Mouse (Mus musculus): ENCODE measurements around the gene Xpo6. TPM values are rescaled to one million over a fixed set of nuclear protein-coding genes. Genes with fewer than 3 reads are reported as not detected.

The Xpo6 gene
- polyA plus RNA-seq, 1 experiment = 65.0 TPM

DNA sequence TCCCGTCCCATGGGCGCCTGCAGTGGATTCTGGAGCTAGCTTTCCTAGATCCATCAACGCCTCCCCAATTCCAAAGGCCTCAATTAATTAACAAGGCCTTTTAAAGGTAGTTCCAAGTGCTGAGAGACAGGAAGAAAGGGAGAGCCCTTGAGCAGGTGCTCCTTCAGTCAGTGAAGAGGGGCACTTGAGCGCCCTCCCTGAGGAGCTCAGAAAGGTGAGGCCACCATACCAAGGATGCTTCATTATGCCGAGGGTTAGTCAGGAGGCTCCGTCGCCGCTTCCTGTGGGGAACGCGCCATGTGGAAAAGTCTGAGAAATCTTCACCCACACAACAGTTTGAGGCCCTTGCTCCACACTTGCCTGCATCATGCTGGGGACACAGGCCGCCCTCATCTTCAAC lies 99.9 kb downstream of the Xpo6 start:
- TF ChIP-seq MAX (IDR thresholded peaks at IDR 0.05) = no peak
- TF ChIP-seq CTCF (IDR thresholded peaks at IDR 0.05; ENCODE audit: control insufficient read depth, insufficient read depth, insufficient read length) = no peak
- no peak for TF ChIP-seq MYOD1 (IDR thresholded peaks at IDR 0.05; ENCODE audit: control insufficient read depth, insufficient read length, low read depth)
- TF ChIP-seq CEBPB (IDR thresholded peaks at IDR 0.05; ENCODE audit: low read depth) = no peak
- no peak for TF ChIP-seq FOSL1 (IDR thresholded peaks at IDR 0.05; ENCODE audit: insufficient read depth, low read length, poor library complexity, severe bottlenecking)
- no peak for TF ChIP-seq USF1 (IDR thresholded peaks at IDR 0.05; ENCODE audit: low read depth)
- TF ChIP-seq MYOG (IDR thresholded peaks at IDR 0.05; ENCODE audit: control insufficient read depth, extremely low read depth, insufficient read length) = no peak
- H3K79me2 ChIP-seq (ENCODE audit: control insufficient read depth, insufficient read depth) = no peaks in the 10 kb centered on the region
- peaks cover 41% of the 10 kb centered on the region for H3K36me3 ChIP-seq (ENCODE audit: control insufficient read depth, insufficient read depth)
- H3K27me3 ChIP-seq (ENCODE audit: control insufficient read depth, insufficient read depth, insufficient read length) = no peaks in the 10 kb centered on the region
- H3ac ChIP-seq (ENCODE audit: control insufficient read depth, insufficient read length, low read depth) = no peak overlapping the region
- H3K79me3 ChIP-seq (ENCODE audit: low read depth) = no peaks in the 10 kb centered on the region
- no peak overlapping the region for H3K4me3 ChIP-seq (ENCODE audit: insufficient read depth, poor library complexity, severe bottlenecking)

DNA sequence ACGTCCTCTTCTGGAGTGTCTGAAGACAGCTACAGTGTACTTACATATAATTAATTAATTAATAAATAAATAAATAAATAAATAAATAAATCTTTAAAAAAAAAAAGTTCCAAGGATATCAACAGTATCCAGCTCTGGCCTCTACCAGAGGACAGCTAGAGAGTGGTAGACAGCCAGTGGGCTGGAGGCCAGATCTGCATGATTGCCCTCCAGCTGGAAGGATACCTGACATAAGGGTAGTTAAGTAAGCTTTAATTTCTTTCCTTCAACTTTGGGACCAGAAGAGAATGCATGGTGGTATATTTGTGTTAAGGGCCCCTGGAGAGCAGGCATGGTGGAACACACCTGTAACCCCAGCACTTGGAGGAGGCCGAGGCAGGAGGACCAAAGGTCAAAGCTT lies 100.5 kb downstream of the Xpo6 start:
- Histone ChIP-seq H3K4me3 (ENCODE audit: insufficient read depth, poor library complexity, severe bottlenecking) (no peak overlapping the region), H3ac (ENCODE audit: control insufficient read depth, insufficient read length, low read depth) (no peak overlapping the region), H3K79me2 (ENCODE audit: control insufficient read depth, insufficient read depth) (no peaks in the 10 kb centered on the region), H3K27me3 (ENCODE audit: control insufficient read depth, insufficient read depth, insufficient read length) (no peaks in the 10 kb centered on the region), H3K36me3 (ENCODE audit: control insufficient read depth, insufficient read depth) (peaks cover 38% of the 10 kb centered on the region), H3K79me3 (ENCODE audit: low read depth) (no peaks in the 10 kb centered on the region)
- TF ChIP-seq CTCF (IDR thresholded peaks at IDR 0.05; ENCODE audit: control insufficient read depth, insufficient read depth, insufficient read length) (no peak), USF1 (IDR thresholded peaks at IDR 0.05; ENCODE audit: low read depth) (no peak)

GRCm38 (mm10) chr7:126099163-126099775 lies 101.0 kb downstream of the Xpo6 start:
- TF ChIP-seq MAX (IDR thresholded peaks at IDR 0.05) (no peak), FOSL1 (IDR thresholded peaks at IDR 0.05; ENCODE audit: insufficient read depth, low read length, poor library complexity, severe bottlenecking) (no peak), MYOG (IDR thresholded peaks at IDR 0.05; ENCODE audit: control insufficient read depth, extremely low read depth, insufficient read length) (no peak), MYOD1 (IDR thresholded peaks at IDR 0.05; ENCODE audit: control insufficient read depth, insufficient read length, low read depth) (no peak), CEBPB (IDR thresholded peaks at IDR 0.05; ENCODE audit: low read depth) (no peak)
- H3K79me3 ChIP-seq (ENCODE audit: low read depth) = no peaks in the 10 kb centered on the region
- no peaks in the 10 kb centered on the region for H3K27me3 ChIP-seq (ENCODE audit: control insufficient read depth, insufficient read depth, insufficient read length)
- H3K4me3 ChIP-seq (ENCODE audit: insufficient read depth, poor library complexity, severe bottlenecking) = no peak overlapping the region
- H3K36me3 ChIP-seq (ENCODE audit: control insufficient read depth, insufficient read depth) = peaks cover 32% of the 10 kb centered on the region
- no peak overlapping the region for H3ac ChIP-seq (ENCODE audit: control insufficient read depth, insufficient read length, low read depth)
- no peaks in the 10 kb centered on the region for H3K79me2 ChIP-seq (ENCODE audit: control insufficient read depth, insufficient read depth)

DNA sequence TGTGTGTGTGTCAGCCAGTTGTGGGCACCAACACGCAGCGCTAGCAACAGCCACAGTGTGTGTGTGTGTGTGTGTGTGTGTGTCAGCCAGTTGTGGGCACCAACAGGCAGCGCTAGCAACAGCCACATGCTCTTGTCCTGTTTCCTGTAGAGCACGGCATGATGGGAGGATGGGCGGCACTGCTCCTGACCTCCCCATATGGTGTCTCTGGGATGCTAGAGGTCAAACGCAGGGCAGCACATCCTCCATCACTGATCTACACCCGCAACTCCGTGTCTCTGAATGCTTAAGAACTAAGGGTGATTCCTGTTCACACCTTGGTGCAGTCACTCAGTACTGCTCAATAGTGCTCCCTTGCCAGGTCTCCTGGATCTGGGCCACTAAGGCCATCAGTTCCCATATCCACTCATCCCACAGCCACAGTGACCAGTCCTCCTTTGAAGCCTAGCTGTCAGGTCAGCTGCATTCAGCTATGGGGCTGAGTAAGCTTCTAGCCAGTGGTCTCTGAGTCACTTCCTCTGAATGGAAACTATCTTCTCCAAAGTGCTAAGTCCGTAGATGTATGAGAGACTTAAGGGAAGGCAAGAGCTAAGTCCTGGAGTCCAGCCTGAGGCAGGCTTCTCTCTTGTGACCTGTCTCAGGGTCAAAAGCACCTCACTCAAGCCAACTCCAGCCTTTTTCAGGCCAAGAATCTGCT lies 102.9 kb downstream of the Xpo6 start:
- Histone ChIP-seq H3K4me3 (ENCODE audit: insufficient read depth, poor library complexity, severe bottlenecking) (no peak overlapping the region), H3ac (ENCODE audit: control insufficient read depth, insufficient read length, low read depth) (no peak overlapping the region), H3K79me3 (ENCODE audit: low read depth) (no peaks in the 10 kb centered on the region), H3K79me2 (ENCODE audit: control insufficient read depth, insufficient read depth) (no peaks in the 10 kb centered on the region), H3K36me3 (ENCODE audit: control insufficient read depth, insufficient read depth) (peaks cover 21% of the 10 kb centered on the region), H3K27me3 (ENCODE audit: control insufficient read depth, insufficient read depth, insufficient read length) (no peaks in the 10 kb centered on the region)
- TF ChIP-seq FOSL1 (IDR thresholded peaks at IDR 0.05; ENCODE audit: insufficient read depth, low read length, poor library complexity, severe bottlenecking) = no peak
- peak; percentile 25 for TF ChIP-seq MYOD1 (IDR thresholded peaks at IDR 0.05; ENCODE audit: control insufficient read depth, insufficient read length, low read depth)

DNA sequence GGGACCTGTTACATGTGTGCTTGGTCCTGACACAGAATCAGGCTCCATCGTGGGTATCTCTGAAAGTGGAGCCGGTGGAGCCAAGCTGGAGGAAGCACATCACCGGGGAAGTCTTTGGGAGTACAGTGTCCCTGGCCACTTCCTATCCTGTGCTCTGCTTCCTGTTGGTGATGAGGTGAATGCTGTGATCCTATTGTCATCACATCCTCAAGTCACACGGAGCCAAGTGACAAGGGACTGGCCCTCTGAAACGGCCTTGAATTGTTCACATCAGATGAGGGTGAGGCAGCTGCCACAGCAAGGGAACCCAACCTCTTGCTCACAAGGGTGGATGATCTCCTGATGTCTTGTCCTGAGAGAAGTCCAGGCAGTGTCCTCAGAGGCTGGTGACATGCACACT lies 103.7 kb downstream of the Xpo6 start:
- Histone ChIP-seq H3K4me3 (ENCODE audit: insufficient read depth, poor library complexity, severe bottlenecking) (no peak overlapping the region), H3K79me2 (ENCODE audit: control insufficient read depth, insufficient read depth) (no peaks in the 10 kb centered on the region), H3K27me3 (ENCODE audit: control insufficient read depth, insufficient read depth, insufficient read length) (no peaks in the 10 kb centered on the region), H3K79me3 (ENCODE audit: low read depth) (no peaks in the 10 kb centered on the region), H3ac (ENCODE audit: control insufficient read depth, insufficient read length, low read depth) (no peak overlapping the region), H3K36me3 (ENCODE audit: control insufficient read depth, insufficient read depth) (peaks cover 17% of the 10 kb centered on the region)
- TF ChIP-seq USF1 (IDR thresholded peaks at IDR 0.05; ENCODE audit: low read depth) (no peak), MAX (IDR thresholded peaks at IDR 0.05) (no peak), MYOD1 (IDR thresholded peaks at IDR 0.05; ENCODE audit: control insufficient read depth, insufficient read length, low read depth) (no peak), CEBPB (IDR thresholded peaks at IDR 0.05; ENCODE audit: low read depth) (no peak), MYOG (IDR thresholded peaks at IDR 0.05; ENCODE audit: control insufficient read depth, extremely low read depth, insufficient read length) (no peak), FOSL1 (IDR thresholded peaks at IDR 0.05; ENCODE audit: insufficient read depth, low read length, poor library complexity, severe bottlenecking) (no peak), CTCF (IDR thresholded peaks at IDR 0.05; ENCODE audit: control insufficient read depth, insufficient read depth, insufficient read length) (no peak)

DNA sequence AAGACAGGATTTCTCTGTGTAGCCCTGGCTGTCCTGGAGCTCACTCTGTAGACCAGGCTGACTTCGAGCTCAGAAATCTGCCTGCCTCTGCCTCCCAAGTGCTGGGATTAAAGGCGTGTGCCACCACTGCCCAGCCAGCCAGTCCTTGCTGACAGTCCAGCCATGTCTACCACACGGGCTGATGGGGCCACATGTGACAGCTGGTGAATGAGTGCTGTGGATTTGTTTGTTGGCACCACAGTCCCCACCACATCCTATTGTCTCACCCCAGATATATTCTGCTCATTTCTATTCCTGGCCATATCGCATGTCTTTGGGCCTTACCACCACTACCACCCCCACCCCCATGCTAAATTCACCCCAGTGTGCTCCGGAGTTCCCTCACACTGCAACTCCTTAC lies 105.6 kb downstream of the Xpo6 start:
- Histone ChIP-seq H3ac (ENCODE audit: control insufficient read depth, insufficient read length, low read depth) (no peak overlapping the region), H3K36me3 (ENCODE audit: control insufficient read depth, insufficient read depth) (no peaks in the 10 kb centered on the region), H3K79me2 (ENCODE audit: control insufficient read depth, insufficient read depth) (no peaks in the 10 kb centered on the region), H3K27me3 (ENCODE audit: control insufficient read depth, insufficient read depth, insufficient read length) (no peaks in the 10 kb centered on the region), H3K79me3 (ENCODE audit: low read depth) (no peaks in the 10 kb centered on the region), H3K4me3 (ENCODE audit: insufficient read depth, poor library complexity, severe bottlenecking) (no peak overlapping the region)
- TF ChIP-seq MYOG (IDR thresholded peaks at IDR 0.05; ENCODE audit: control insufficient read depth, extremely low read depth, insufficient read length) = no peak
- no peak for TF ChIP-seq FOSL1 (IDR thresholded peaks at IDR 0.05; ENCODE audit: insufficient read depth, low read length, poor library complexity, severe bottlenecking)
- TF ChIP-seq MYOD1 (IDR thresholded peaks at IDR 0.05; ENCODE audit: control insufficient read depth, insufficient read length, low read depth) = no peak
- TF ChIP-seq CEBPB (IDR thresholded peaks at IDR 0.05; ENCODE audit: low read depth) = no peak
- no peak for TF ChIP-seq CTCF (IDR thresholded peaks at IDR 0.05; ENCODE audit: control insufficient read depth, insufficient read depth, insufficient read length)
- TF ChIP-seq MAX (IDR thresholded peaks at IDR 0.05) = no peak
- TF ChIP-seq USF1 (IDR thresholded peaks at IDR 0.05; ENCODE audit: low read depth) = no peak

Data from C2C12 (cell line).